Mouse (Mus musculus) MEL (cell line): ENCODE measurements around the gene Chid1.

Source experiments
- CTCF ChIP-seq, 3 experiments: IDR thresholded peaks in 2 of 3; conservative IDR thresholded peaks in 1 of 3; 2 replicates each; pipeline ENCODE4 v1.5.1; 2011 to 2012; ENCODE audit warnings: low read length in 3 of 3, low read depth in 2 of 3, mild to moderate bottlenecking in 2 of 3, improper control_type of control experiment in 1 of 3, inconsistent platforms in 1 of 3, mixed read lengths in 1 of 3, moderate library complexity in 1 of 3; ENCODE audit not compliant: control insufficient read depth in 1 of 3, insufficient read depth in 1 of 3, poor library complexity in 1 of 3, severe bottlenecking in 1 of 3
- GATA1 ChIP-seq: IDR thresholded peaks from 2 replicates; pipeline ENCODE4 v1.6.1; 2011; ENCODE audit warnings: low read depth, low read length, improper control_type of control experiment
- HCFC1 ChIP-seq: IDR thresholded peaks from 2 replicates; pipeline ENCODE4 v1.6.1; 2012; ENCODE audit warnings: low read depth, mild to moderate bottlenecking, inconsistent platforms, low read length, improper control_type of control experiment, moderate library complexity
- RCOR1 ChIP-seq: IDR thresholded peaks from 2 replicates; pipeline ENCODE4 v1.6.1; 2012; ENCODE audit warnings: low read depth, mild to moderate bottlenecking, inconsistent platforms, low read length, improper control_type of control experiment
- ZMIZ1 ChIP-seq: IDR thresholded peaks from 2 replicates; pipeline ENCODE4 v1.6.1; 2012; ENCODE audit warnings: low read depth, mild to moderate bottlenecking, inconsistent platforms, low read length, improper control_type of control experiment, moderate library complexity

DNA sequence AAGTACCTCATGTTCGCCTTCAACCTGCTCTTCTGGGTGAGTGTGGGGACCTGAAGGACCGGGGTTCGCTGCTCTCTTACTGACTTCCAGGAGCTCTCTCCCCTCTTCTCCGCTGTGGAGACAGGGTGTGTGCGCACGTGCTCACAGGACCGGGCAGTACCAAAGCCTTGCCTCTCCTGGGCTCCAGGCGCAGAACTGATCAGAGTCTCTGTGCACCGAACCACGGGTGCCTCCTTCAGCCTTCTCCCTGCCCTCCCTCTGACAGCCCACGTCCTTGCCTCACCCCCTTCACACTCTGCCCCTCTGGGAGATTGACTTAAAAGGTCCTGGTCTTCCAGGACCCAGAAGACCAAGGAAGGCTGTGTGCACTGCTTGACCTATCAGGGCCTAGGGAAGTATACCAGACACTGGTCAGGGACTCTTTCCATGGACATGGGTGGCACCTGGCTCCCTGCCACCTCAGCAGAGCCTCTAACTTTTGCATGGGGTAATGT is 57.1 kb downstream of the Chid1 start:
- no peak for TF ChIP-seq RCOR1
- TF ChIP-seq HCFC1 = no peak
- no peak for TF ChIP-seq ZMIZ1
- TF ChIP-seq CTCF (IDR thresholded peaks at IDR 0.05 in 2 of 3, conservative IDR thresholded peaks at IDR 0.05 in 1 of 3; ENCODE audit: control insufficient read depth in 1 of 3, insufficient read depth in 1 of 3, low read depth in 2 of 3, low read length in 3 of 3, poor library complexity in 1 of 3, severe bottlenecking in 1 of 3) = no peak
- no peak for TF ChIP-seq GATA1
